Mouse (Mus musculus) heart, embryonic 16.5 days (tissue): ENCODE data around the gene Slc38a1. TPM values are rescaled to one million over a fixed set of nuclear protein-coding genes. Genes with fewer than 3 reads are reported as not detected.
"Not testable (repeated sequence)": the region's sequence is repeated elsewhere in the genome, so short reads cannot be mapped to it uniquely, and the experiment has no call there.

Experiments
- ATAC-seq: fragments of 200-750 bp; cut with Nextera tagmentation; replicated peaks from 2 replicates; pipeline ENCODE4 v1.8.0; 2017; ENCODE audit warnings: moderate number of reproducible peaks; ENCODE audit not compliant: insufficient read depth, low FRiP score; ENCODE audit errors: extremely low read depth
- H3K27ac ChIP-seq: fragments of 300-500 bp; sonication (generic); 2 replicates; pipeline ENCODE4 v1.5.1; 2014; ENCODE audit warnings: mild to moderate bottlenecking, low read length, control low read depth, moderate library complexity
- H3K27me3 ChIP-seq: fragments of 300-500 bp; sonication (generic); 2 replicates; pipeline ENCODE4 v1.6.1; 2014; ENCODE audit warnings: low read length, mixed read lengths; ENCODE audit not compliant: control insufficient read depth, insufficient read depth
- H3K36me3 ChIP-seq: fragments of 300-500 bp; sonication (generic); 2 replicates; pipeline ENCODE4 v1.6.1; 2014; ENCODE audit not compliant: control insufficient read depth, insufficient read depth
- H3K4me1 ChIP-seq: fragments of 300-500 bp; sonication (generic); 2 replicates; pipeline ENCODE4 v1.6.1; 2014; ENCODE audit warnings: low read length, mixed read lengths; ENCODE audit not compliant: control insufficient read depth, insufficient read depth
- H3K4me2 ChIP-seq: fragments of 300-500 bp; sonication (generic); 2 replicates; pipeline ENCODE4 v1.6.1; 2014; ENCODE audit warnings: low read depth, mild to moderate bottlenecking, control low read depth, low read length
- H3K4me3 ChIP-seq: fragments of 300-500 bp; sonication (generic); 2 replicates; pipeline ENCODE4 v1.5.1; 2014; ENCODE audit warnings: mild to moderate bottlenecking, control low read depth, low read length
- H3K9ac ChIP-seq: fragments of 300-500 bp; sonication (generic); 2 replicates; pipeline ENCODE4 v1.6.1; 2014; ENCODE audit warnings: low read length, control low read depth
- H3K9me3 ChIP-seq: fragments of 300-500 bp; sonication (generic); replicated peaks from 2 replicates; pipeline ENCODE4 v1.6.1; 2016; ENCODE audit warnings: low read length; ENCODE audit not compliant: control insufficient read depth
- WGBS: fragments of 180-500 bp; shearing (Covaris S2); extraction: QIAGEN DNeasy Blood & Tissue Kit; methylation state at CpG from one replicate; pipeline ENCODE4 v1.1.7; 2014; 5-methylcytosine and 5-hydroxymethylcytosine counted together
- polyA plus RNA-seq: library from polyadenylated mRNA; unstranded; fragments of >200 nt; fragmentation: Nextera tagmentation; extraction: Ambion mirVana; gene quantifications from 2 replicates; pipeline ENCODE4 v1.2.1, GENCODE M21; 2015

The Slc38a1 gene
- polyA plus RNA-seq, 1 experiment from 2014 or later, result 71.2 TPM

GRCm38 (mm10) chr15:96634670-96635405 lies 7.9 kb downstream of the Slc38a1 start:
- ATAC-seq, result no peak
- H3K27ac ChIP-seq, result peak overlapping the region; percentile 19; the same call in 1 of the 2 replicates
- peak overlapping the region; percentile 9; the same call in 1 of the 2 replicates for H3K4me3 ChIP-seq
- no peak overlapping the region for H3K9ac ChIP-seq
- peaks cover 38% of the 10 kb centered on the region for H3K4me1 ChIP-seq
- H3K36me3 ChIP-seq, result peaks cover 8% of the 10 kb centered on the region; the same call in 1 of the 2 replicates
- WGBS, result 64% methylated on average over 19 of the region's 19 CpGs
- H3K27me3 ChIP-seq, result no peaks in the 10 kb centered on the region
- peak overlapping the region; percentile 28 for H3K4me2 ChIP-seq
- H3K9me3 ChIP-seq, result 0 out of 2 replicates have a peak, but pooled peaks cover 4% of the 10 kb centered on the region

- Histone ChIP-seq H3K36me3 (peaks cover 5% of the 10 kb centered on the region; the same call in 1 of the 2 replicates), H3K4me3 (no peak overlapping the region), H3K4me2 (no peak overlapping the region), H3K27ac (no peak overlapping the region), H3K9me3 (0 out of 2 replicates have a peak, but pooled peaks cover 4% of the 10 kb centered on the region), H3K4me1 (peaks cover 34% of the 10 kb centered on the region), H3K9ac (no peak overlapping the region), H3K27me3 (no peaks in the 10 kb centered on the region)
- 95% methylated on average over 5 of the region's 5 CpGs for WGBS
- ATAC-seq, result no peak
These were observed 10.5 kb downstream of the Slc38a1 start for GRCm38 (mm10) chr15:96632201-96632600.

GRCm38 (mm10) chr15:96631107-96631718 lies 11.5 kb downstream of the Slc38a1 start:
- H3K4me3 ChIP-seq, result no peak overlapping the region
- peaks cover 5% of the 10 kb centered on the region; the same call in 1 of the 2 replicates for H3K36me3 ChIP-seq
- H3K4me1 ChIP-seq, result peaks cover 42% of the 10 kb centered on the region
- H3K9me3 ChIP-seq, result 0 out of 2 replicates have a peak, but pooled peaks cover 4% of the 10 kb centered on the region
- no peak overlapping the region for H3K4me2 ChIP-seq
- WGBS, result 44% methylated on average over 13 of the region's 13 CpGs
- H3K27me3 ChIP-seq, result no peaks in the 10 kb centered on the region
- no peak for ATAC-seq
- H3K9ac ChIP-seq, result no peak overlapping the region
- H3K27ac ChIP-seq, result 0 out of 2 replicates have a peak overlapping the region, but pooled peaks have one; percentile 12

- no peak overlapping the region for H3K4me2 ChIP-seq
- no peak overlapping the region for H3K9ac ChIP-seq
- peaks cover 12% of the 10 kb centered on the region for H3K36me3 ChIP-seq
- H3K9me3 ChIP-seq, result 0 out of 2 replicates have a peak, but pooled peaks cover 4% of the 10 kb centered on the region
- H3K27ac ChIP-seq, result no peak overlapping the region
- H3K4me1 ChIP-seq, result peaks cover 40% of the 10 kb centered on the region
- no peak for ATAC-seq
- no peak overlapping the region for H3K4me3 ChIP-seq
- no peaks in the 10 kb centered on the region for H3K27me3 ChIP-seq
- 83% methylated on average over 7 of the region's 7 CpGs for WGBS
These were observed 14.5 kb downstream of the Slc38a1 start for GRCm38 (mm10) chr15:96628256-96628655.

- H3K9ac ChIP-seq, result peak overlapping the region; percentile 8; the same call in 1 of the 2 replicates
- 39% methylated on average over 5 of the region's 5 CpGs for WGBS
- peaks cover 21% of the 10 kb centered on the region for H3K36me3 ChIP-seq
- peaks cover 5% of the 10 kb centered on the region for H3K9me3 ChIP-seq
- H3K4me1 ChIP-seq, result peaks cover 35% of the 10 kb centered on the region
- peak overlapping the region; percentile 6; the same call in 1 of the 2 replicates for H3K4me2 ChIP-seq
- H3K27me3 ChIP-seq, result no peaks in the 10 kb centered on the region
- H3K4me3 ChIP-seq, result no peak overlapping the region
- peak overlapping the region; percentile 64 for H3K27ac ChIP-seq
- ATAC-seq, result peak; percentile 71; the same call in 1 of the 2 replicates
These were observed 15.8 kb downstream of the Slc38a1 start for GRCm38 (mm10) chr15:96626871-96627270.

GRCm38 (mm10) chr15:96625012-96625411 lies 17.7 kb downstream of the Slc38a1 start:
- not testable (repeated sequence) for H3K9ac ChIP-seq, H3K4me2 ChIP-seq, H3K9me3 ChIP-seq, H3K4me3 ChIP-seq, H3K27ac ChIP-seq, ATAC-seq, H3K27me3 ChIP-seq
- 92% methylated on average over 9 of the region's 9 CpGs for WGBS
- Histone ChIP-seq H3K36me3 (peaks cover 22% of the 10 kb centered on the region), H3K4me1 (peaks cover 22% of the 10 kb centered on the region)

GRCm38 (mm10) chr15:96622376-96622775 lies 20.3 kb downstream of the Slc38a1 start:
- Histone ChIP-seq H3K36me3 (peaks cover 29% of the 10 kb centered on the region), H3K27me3 (no peaks in the 10 kb centered on the region), H3K9ac (no peak overlapping the region), H3K9me3 (peaks cover 5% of the 10 kb centered on the region), H3K4me2 (no peak overlapping the region), H3K4me1 (peaks cover 12% of the 10 kb centered on the region), H3K4me3 (no peak overlapping the region), H3K27ac (no peak overlapping the region)
- ATAC-seq, result no peak
- 93% methylated on average over 7 of the region's 7 CpGs for WGBS

- H3K9me3 ChIP-seq, result peaks cover 5% of the 10 kb centered on the region
- H3K9ac ChIP-seq, result no peak overlapping the region
- no peak overlapping the region for H3K4me3 ChIP-seq
- WGBS, result 82% methylated on average over 6 of the region's 6 CpGs
- ATAC-seq, result no peak
- H3K27ac ChIP-seq, result no peak overlapping the region
- no peak overlapping the region for H3K4me2 ChIP-seq
- H3K4me1 ChIP-seq, result peaks cover 6% of the 10 kb centered on the region
- no peaks in the 10 kb centered on the region for H3K27me3 ChIP-seq
- peaks cover 30% of the 10 kb centered on the region for H3K36me3 ChIP-seq
These were observed 21.0 kb downstream of the Slc38a1 start for GRCm38 (mm10) chr15:96621686-96622085.

- H3K36me3 ChIP-seq, result peaks cover 47% of the 10 kb centered on the region
- peak overlapping the region; percentile 16; the same call in 1 of the 2 replicates for H3K27ac ChIP-seq
- 45% methylated on average over 7 of the region's 7 CpGs for WGBS
- H3K27me3 ChIP-seq, result no peaks in the 10 kb centered on the region
- peak; percentile 69; the same call in 1 of the 2 replicates for ATAC-seq
- H3K4me2 ChIP-seq, result no peak overlapping the region
- H3K4me3 ChIP-seq, result no peak overlapping the region
- peaks cover 14% of the 10 kb centered on the region for H3K9me3 ChIP-seq
- H3K4me1 ChIP-seq, result peaks cover 3% of the 10 kb centered on the region; the same call in 1 of the 2 replicates
- H3K9ac ChIP-seq, result no peak overlapping the region
These were observed 25.2 kb downstream of the Slc38a1 start for GRCm38 (mm10) chr15:96617555-96617954.
